Mouse (Mus musculus): ENCODE results near the gene Spaar.

DNA sequence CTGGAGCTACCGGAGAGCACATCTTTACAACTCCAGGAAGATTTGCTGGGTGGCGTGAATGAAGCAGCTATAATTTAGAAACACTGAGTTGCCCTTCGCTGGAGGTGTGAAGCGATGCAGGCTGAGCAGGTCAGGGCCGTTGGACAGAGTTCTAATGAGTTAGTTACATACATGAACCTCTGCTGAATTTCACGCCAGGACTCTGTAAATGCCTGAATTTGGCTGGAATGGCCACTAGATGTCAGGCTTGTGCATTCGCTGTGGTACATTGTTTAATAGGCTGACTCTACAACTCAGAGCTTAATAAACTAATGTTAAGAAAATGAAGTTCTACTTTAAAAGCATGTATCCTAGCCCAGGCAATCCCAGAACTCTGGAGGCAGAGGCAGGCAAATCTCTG is 33.6 kb downstream of the Spaar start:
- TF ChIP-seq GATA1 (IDR thresholded peaks at IDR 0.05; ENCODE audit: low read length) (no peak), TAL1 (IDR thresholded peaks at IDR 0.05; ENCODE audit: low read length) (no peak)
